Mouse (Mus musculus) ES-E14 (cell line): ENCODE data around the gene Sdad1. TPM values are rescaled to one million over a fixed set of nuclear protein-coding genes. Genes with fewer than 3 reads are reported as not detected.

Source experiments
- DNase-seq: peaks from one replicate; pipeline ENCODE4 v3.0.0-alpha.2; 2013; ENCODE audit warnings: low read depth, low spot score
- H3K27ac ChIP-seq: 2 replicates; pipeline ENCODE4 v1.5.1; 2012; ENCODE audit warnings: low read depth, mild to moderate bottlenecking, low read length, moderate library complexity, mixed read lengths; ENCODE audit not compliant: poor library complexity, insufficient read depth, severe bottlenecking
- H3K36me3 ChIP-seq: 2 replicates; pipeline ENCODE4 v1.6.1; 2012; ENCODE audit warnings: mild to moderate bottlenecking, low read length, moderate library complexity, mixed read lengths; ENCODE audit not compliant: control insufficient read depth, poor library complexity, insufficient read depth, severe bottlenecking
- H3K4me1 ChIP-seq, 2 experiments: fragments of 150-350 bp in 1 of 2; sonication (generic) in 1 of 2; 2 replicates each; pipeline ENCODE4 v1.6.1; 2012; ENCODE audit warnings: low read length in 2 of 2, mild to moderate bottlenecking in 1 of 2, mixed read lengths in 1 of 2; ENCODE audit not compliant: control insufficient read depth in 2 of 2, insufficient read depth in 2 of 2, poor library complexity in 1 of 2
- H3K4me3 ChIP-seq, 2 experiments: fragments of 150-350 bp in 1 of 2; sonication (generic) in 1 of 2; 2 replicates each; pipeline ENCODE4 v1.5.1; 2012; ENCODE audit warnings: low read length in 2 of 2, low read depth in 1 of 2, mild to moderate bottlenecking in 1 of 2, mixed read lengths in 1 of 2; ENCODE audit not compliant: insufficient read depth in 1 of 2, poor library complexity in 1 of 2, severe bottlenecking in 1 of 2
- H3K9ac ChIP-seq: 2 replicates; pipeline ENCODE4 v1.6.1; 2012; ENCODE audit warnings: low read depth, mild to moderate bottlenecking, low read length, mixed read lengths; ENCODE audit not compliant: poor library complexity, insufficient read depth, severe bottlenecking
- H3K9me3 ChIP-seq: fragments of 150-350 bp; sonication (generic); 2 replicates; pipeline ENCODE4 v1.6.1; 2012; ENCODE audit warnings: low read depth, mild to moderate bottlenecking, low read length; ENCODE audit not compliant: control insufficient read depth, insufficient read depth
- CHD2 ChIP-seq: IDR thresholded peaks from 2 replicates; pipeline ENCODE4 v1.6.1; 2014; ENCODE audit warnings: mild to moderate bottlenecking, low read depth, low read length, inconsistent platforms
- HCFC1 ChIP-seq: IDR thresholded peaks from 2 replicates; pipeline ENCODE4 v1.6.1; 2012; ENCODE audit warnings: low read length, inconsistent platforms, borderline replicate concordance; ENCODE audit not compliant: insufficient read depth
- MAFK ChIP-seq: IDR thresholded peaks from 2 replicates; pipeline ENCODE4 v1.6.1; 2014; ENCODE audit warnings: mild to moderate bottlenecking, low read depth, low read length, inconsistent platforms; ENCODE audit not compliant: insufficient read depth
- ZC3H11A ChIP-seq: IDR thresholded peaks from 2 replicates; pipeline ENCODE4 v1.6.1; 2012; ENCODE audit warnings: low read depth, mild to moderate bottlenecking, inconsistent platforms, low read length, borderline replicate concordance
- ZNF384 ChIP-seq: IDR thresholded peaks from 2 replicates; pipeline ENCODE4 v1.6.1; 2012; ENCODE audit warnings: low read depth, low read length, inconsistent platforms
- in situ Hi-C, 2 experiments: fragments of 600-800 bp; cut with MboI; formaldehyde crosslinking; loops; one replicate each; pipeline ENCODE4 v1.15.1; 2025; ENCODE audit warnings: low sequenced_read_pairs in 2 of 2, inconsistent platforms in 1 of 2; ENCODE audit not compliant: unreplicated experiment in 2 of 2
- total RNA-seq: library from RNA; depleted of rRNA; stranded (reverse); fragments of 300-350 nt; gene quantifications from 2 replicates; pipeline ENCODE4 v1.2.3, GENCODE M21; 2012

The Sdad1 gene
- total RNA-seq, 1 experiment, result 63.9 TPM

DNA sequence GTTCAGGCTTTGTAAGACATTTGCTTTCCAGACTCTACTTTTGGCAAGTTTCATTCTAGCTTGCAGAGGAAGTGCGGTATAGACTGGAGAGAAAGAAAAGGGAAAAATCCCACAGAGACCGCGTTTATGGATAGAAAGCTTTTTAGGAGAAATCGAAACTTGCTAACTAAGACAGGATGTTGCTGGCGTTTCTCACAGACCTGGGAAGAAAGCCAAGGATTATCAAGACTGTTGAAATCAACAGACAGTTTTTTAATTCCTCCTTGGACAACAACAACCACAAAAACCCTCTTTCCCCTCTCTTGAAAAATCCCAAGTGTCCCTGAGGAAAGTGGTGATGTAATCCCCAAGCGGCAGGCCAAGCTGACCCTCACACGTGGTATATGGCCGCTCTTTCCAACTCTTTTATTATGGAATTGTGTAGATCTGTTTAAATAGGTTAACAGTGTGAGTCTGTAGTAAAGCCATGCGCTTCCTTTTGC, 22.1 kb upstream of the Sdad1 start:
- in situ Hi-C loops, result no loop called here
- Histone ChIP-seq H3K9ac (no peak overlapping the region), H3K27ac (no peak overlapping the region), H3K9me3 (no peaks in the 10 kb centered on the region), H3K4me1 (peaks cover 0 to 2% of the 10 kb centered on the region in 2 experiments; a peak in 1 of 4 replicates), H3K36me3 (no peaks in the 10 kb centered on the region), H3K4me3 (no peak overlapping the region)
- DNase-seq, result no peak
- no peak for TF ChIP-seq MAFK
- no peak for TF ChIP-seq ZC3H11A
- no peak for TF ChIP-seq ZNF384
- no peak for TF ChIP-seq CHD2
- no peak for TF ChIP-seq HCFC1

- in situ Hi-C loops, result no loop called here
- Histone ChIP-seq H3K4me3 (no peak within 1 kb of the TSS), H3K9ac (no peak within 1 kb of the TSS), H3K27ac (no peak within 1 kb of the TSS), H3K9me3 (no peaks in the 10 kb centered on the region), H3K4me1 (peaks cover 0 to 2% of the 10 kb centered on the region in 2 experiments; a peak in 1 of 4 replicates), H3K36me3 (no peaks in the 10 kb centered on the region)
- DNase-seq, result no peak
- TF ChIP-seq HCFC1, result no peak
- no peak for TF ChIP-seq ZC3H11A
- TF ChIP-seq ZNF384, result no peak
- no peak for TF ChIP-seq CHD2
- TF ChIP-seq MAFK, result no peak
These were observed 21.5 kb upstream of the Sdad1 start, which contains the start of gene Art3 for GRCm38 (mm10) chr5:92331635-92332338. Gene Art3, plus strand, starts transcription at chr5:92331827.

DNA sequence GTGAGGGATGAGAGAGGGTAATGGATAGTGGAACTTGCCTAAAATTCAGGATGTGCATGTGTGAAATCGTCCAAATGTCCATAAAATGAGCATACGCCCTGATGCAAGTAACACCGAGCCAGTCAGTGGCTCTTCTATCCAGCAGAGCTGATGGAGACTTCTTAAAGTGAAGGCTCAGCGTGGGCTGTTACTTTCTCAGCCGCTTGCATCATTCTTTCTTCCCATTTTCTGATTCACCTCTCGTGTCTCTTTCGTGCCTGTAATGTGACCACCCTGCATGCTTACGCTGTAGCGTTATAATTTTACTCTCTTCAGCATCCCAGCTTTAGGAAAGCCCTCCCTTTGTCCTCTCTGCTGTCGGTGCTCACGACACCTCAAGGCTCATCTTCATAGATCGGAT, 20.8 kb upstream of the Sdad1 start:
- peaks cover 0 to 2% of the 10 kb centered on the region in 2 experiments; a peak in 1 of 4 replicates for H3K4me1 ChIP-seq
- in situ Hi-C loops, result no loop called here
- no peaks in the 10 kb centered on the region for H3K36me3 ChIP-seq
- TF ChIP-seq MAFK (no peak), CHD2 (no peak), ZC3H11A (no peak), HCFC1 (no peak), ZNF384 (no peak)
- H3K9ac ChIP-seq, result no peak overlapping the region
- no peak for DNase-seq
- no peak overlapping the region for H3K27ac ChIP-seq
- no peaks in the 10 kb centered on the region for H3K9me3 ChIP-seq
- H3K4me3 ChIP-seq, result no peak overlapping the region

GRCm38 (mm10) chr5:92327929-92328328, 17.6 kb upstream of the Sdad1 start, which contains the start of gene Cxcl9:
Gene Cxcl9, minus strand, starts transcription at chr5:92328079.
- H3K9ac ChIP-seq, result no peak within 1 kb of the TSS
- no peak for DNase-seq

More at GRCm38 (mm10) chr5:92327929-92328328, 17.6 kb upstream of the Sdad1 start, which contains the start of gene Cxcl9:
- peaks cover 0 to 2% of the 10 kb centered on the region in 2 experiments; a peak in 1 of 4 replicates for H3K4me1 ChIP-seq
- in situ Hi-C loops, result no loop called here
- H3K27ac ChIP-seq, result no peak within 1 kb of the TSS
- no peak for TF ChIP-seq ZNF384
- TF ChIP-seq HCFC1, result no peak
- H3K4me3 ChIP-seq, result no peak within 1 kb of the TSS
- H3K36me3 ChIP-seq, result no peaks in the 10 kb centered on the region
- no peaks in the 10 kb centered on the region for H3K9me3 ChIP-seq
